Mouse (Mus musculus) cerebral cortex, adult 2 months (tissue): ENCODE data around the gene Rhox4g.

Experiments
- WGBS: fragments of 180-500 bp; shearing (Covaris S2); methylation state at CpG from one replicate; pipeline ENCODE4 v1.1.7; 2018; 5-methylcytosine and 5-hydroxymethylcytosine counted together

Gene Rhox4g

DNA sequence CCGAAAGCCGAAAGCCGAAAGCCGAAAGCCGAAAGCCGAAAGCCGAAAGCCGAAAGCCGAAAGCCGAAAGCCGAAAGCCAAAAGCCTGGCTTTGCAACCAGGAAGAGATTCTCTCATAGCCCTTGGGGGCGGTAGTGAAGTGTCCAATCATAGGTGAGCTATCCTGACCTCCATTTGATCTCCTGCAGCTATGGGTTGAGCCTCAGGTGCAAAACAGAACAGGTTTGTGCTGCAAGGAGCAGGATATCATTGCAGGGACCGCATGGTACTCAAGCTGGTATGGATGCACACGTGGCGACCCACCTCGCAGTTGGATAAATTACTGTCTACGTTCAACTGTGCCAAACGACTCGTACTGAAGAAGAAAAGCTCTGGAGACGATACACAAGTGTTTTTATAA is at the start of gene Rhox4g:
TSS of gene Rhox4g (minus strand) at position 101 of the 400 bp plus-strand sequence.
- 93% methylated on average over 17 of the region's 20 CpGs for WGBS

DNA sequence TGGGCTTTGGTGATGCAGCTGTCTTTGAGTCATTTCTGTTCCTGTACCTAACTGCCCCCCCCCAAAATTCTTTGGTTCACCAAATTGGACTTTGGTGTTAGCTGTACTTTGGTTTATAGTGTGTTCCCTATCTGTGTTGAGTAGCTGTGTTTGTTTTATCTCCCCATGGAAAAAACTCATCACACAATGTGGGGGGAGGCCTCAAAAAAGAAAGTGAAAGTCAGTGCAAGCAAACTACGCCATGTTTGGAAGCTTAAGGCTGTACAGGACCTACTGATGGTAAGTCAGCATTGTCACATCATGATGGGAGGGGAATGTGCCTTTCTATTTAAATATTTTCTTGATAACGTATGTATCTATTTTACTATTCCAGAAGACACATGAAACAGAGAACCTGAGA is 41.1 kb upstream of the Rhox4g start:
- 86% methylated on average over 2 of the region's 2 CpGs for WGBS

DNA sequence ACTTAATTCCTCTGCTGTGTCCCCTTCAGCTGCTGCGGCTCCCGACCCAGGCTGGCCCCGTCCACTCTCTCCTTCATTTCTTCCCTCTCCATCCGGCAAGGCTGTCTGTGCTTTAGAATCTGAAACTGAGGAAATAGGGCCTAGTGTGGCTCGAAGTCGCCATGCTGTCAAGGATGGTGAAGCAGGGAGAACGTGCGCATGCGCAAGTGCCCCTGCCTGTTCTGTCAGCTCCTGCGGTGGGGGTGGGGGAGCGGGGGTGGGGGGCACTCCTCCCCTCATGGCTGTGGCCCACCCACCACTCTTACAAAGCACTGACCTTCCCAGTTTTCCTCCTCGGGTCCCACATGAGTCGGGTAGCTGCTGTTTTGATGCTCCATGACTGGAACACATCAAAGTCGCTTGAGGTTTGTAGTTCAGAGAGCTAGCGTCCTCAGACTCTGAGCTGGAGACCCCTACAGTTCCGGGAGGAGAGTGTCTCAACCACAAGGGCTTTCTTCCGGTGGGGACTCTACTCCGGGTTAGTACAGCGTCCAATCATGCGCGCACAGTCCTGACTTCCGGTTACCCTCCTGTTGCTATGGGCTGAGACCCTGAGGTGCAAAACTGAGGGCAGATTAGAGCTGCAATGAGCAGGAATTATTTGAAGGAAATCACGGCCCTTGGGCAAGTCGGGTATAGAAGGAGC is 32.0 kb upstream of the Rhox4g start:
- 93% methylated on average over 24 of the region's 24 CpGs for WGBS

DNA sequence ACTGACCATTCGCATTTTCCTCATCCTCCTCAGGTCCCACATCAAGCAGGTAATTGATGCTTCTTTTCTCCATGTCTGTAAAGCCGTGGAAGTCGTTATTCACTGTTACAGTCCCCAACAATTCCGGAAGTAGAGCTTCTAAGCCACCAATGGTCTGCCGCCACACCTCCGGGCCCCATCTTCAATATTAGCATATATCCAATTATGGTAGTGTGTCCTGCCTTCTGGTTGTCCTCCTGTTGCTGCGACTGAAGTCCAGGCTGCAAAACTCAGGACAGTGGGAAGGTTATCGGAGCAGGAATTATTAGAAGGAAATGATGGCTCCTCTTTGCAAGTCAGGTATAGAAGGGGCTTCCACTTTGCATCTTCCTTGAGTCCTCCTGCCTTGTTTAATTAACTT is 22.1 kb upstream of the Rhox4g start, which contains the start of gene Rhox2h:
TSS of gene Rhox2h (minus strand) at position 101 of the 400 bp plus-strand sequence.
- 87% methylated on average over 8 of the region's 8 CpGs for WGBS

DNA sequence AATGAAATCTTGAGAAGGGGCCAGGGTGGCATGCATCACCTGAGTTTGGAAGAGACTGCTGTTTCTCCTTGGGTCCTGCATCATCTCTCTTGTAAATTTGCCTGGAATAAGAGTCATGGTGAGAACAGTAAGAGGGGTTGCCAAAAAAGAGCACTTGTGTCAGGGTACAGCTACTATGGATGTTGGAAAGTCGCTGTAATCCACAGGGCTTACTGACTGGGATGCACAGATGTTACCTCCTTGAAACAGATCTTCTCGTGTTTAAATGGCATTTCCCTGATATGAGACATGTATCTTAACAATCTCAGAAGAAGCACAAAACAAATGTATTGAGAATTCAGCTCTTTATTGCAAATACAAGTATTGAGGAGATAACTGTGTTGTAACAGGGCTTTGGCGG is 17.5 kb upstream of the Rhox4g start, which contains the start of gene Rhox3h:
TSS of gene Rhox3h (minus strand) at position 101 of the 400 bp plus-strand sequence.
- WGBS = 100% methylated on average over 1 of the region's 3 CpGs

DNA sequence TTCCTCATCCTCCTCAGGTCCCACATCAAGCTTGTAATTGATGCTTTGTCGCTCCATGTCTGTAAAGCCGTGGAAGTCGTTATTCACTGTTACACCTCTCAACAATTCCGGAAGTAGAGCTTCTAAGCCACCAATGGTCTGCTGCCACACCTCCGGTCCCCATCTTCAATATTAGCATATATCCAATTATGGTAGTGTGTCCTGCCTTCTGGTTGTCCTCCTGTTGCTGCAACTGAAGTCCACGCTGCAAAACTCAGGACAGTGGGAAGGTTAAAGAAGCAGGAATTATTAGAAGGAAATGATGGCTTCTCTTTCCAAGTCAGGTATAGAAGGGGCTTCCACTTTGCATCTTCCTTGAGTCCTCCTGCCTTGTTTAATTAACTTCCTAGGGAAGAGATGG is 7.8 kb downstream of the Rhox4g start, which contains the start of gene Rhox2g:
TSS of gene Rhox2g (minus strand) at position 101 of the 400 bp plus-strand sequence.
- WGBS = 93% methylated on average over 6 of the region's 6 CpGs

DNA sequence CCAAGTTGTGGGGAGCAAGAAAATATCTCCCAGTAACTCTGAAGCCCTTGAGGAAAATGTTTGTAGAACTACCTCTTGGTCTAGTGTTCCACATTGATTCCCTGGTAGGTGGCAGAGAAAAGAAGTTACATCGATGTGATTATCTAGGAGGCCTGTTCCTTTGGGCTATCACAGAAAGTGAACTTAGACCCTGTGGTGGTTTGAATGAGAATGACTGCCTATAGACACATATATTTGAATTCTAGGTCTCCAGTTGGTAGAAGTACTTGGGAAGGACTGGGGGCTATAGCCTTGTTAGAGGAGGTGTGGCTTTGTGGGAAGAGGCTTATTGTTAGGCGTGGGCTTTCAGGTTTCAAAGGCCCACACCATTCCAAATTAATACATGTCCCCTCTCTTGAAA is 22.6 kb downstream of the Rhox4g start, which contains the start of gene Rhox3g:
TSS of gene Rhox3g (minus strand) at position 101 of the 400 bp plus-strand sequence.
- 94% methylated on average over 2 of the region's 2 CpGs for WGBS

DNA sequence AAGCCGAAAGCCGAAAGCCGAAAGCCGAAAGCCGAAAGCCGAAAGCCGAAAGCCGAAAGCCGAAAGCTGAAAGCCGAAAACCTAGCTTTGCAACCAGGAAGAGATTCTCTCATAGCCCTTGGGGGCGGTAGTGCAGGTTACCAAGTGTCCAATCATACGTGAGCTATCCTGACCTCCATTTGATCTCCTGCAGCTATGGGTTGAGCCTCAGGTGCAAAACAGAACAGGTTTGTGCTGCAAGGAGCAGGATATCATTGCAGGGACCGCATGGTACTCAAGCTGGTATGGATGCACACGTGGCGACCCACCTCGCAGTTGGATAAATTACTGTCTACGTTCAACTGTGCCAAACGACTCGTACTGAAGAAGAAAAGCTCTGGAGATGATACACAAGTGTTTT is 43.5 kb downstream of the Rhox4g start, which contains the start of gene Rhox4f:
TSS of gene Rhox4f (minus strand) at position 101 of the 400 bp plus-strand sequence.
- WGBS = 98% methylated on average over 19 of the region's 19 CpGs
